Mouse (Mus musculus): ENCODE measurements around the gene Myoz1. TPM values are rescaled to one million over a fixed set of nuclear protein-coding genes. Genes with fewer than 3 reads are reported as not detected.

Myoz1 gene
- polyA plus RNA-seq, 1 experiment from 2014 or later: 0.37 TPM

DNA sequence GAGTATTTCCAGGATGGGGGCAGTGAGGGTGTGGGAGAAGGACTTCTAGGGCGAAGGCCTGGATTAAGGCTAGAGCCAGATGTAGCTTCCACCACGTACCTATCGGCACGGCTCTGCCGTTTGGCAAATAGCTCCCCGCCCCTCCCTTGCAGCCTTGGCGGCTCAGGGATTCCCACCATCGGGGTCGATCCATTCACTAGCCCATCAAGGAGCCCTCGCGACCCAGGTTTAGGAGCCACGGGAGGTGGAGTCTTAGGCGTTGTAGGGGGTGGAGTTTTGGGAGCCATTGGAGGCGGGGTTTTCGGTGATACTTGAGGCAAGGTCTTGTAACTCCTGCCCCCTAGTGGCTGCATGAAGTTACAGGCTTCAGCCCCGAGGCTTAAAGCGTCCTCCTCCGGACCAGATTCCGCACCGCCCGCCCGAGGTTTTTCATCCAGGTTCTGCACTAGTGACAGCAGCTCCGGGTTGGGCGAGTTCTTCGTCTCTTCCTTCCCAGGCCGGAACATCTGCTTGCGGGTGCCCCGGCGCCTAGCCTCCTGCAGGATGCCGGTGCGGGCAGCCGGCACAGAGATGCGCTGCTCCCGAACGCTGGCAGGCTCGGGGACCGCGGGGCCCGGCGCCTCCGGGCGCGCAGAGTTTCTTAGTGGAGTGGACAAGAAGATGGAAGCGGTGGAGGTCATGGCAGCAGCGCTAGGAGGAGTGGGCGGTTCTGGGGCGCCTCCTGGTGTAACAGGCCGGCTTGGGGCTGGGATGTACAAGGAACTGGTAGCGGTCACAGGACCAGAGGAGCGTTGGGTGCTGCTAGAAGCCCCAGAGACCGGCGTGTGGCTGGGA is 4.7 kb upstream of the Myoz1 start:
- Histone ChIP-seq H3K27ac (no peak overlapping the region), H3K79me2 (ENCODE audit: inconsistent target) (no peaks in the 10 kb centered on the region), H3K36me3 (ENCODE audit: inconsistent target) (no peaks in the 10 kb centered on the region), H3K4me3 (ENCODE audit: inconsistent target) (peak overlapping the region; percentile 31)
- 3% methylated on average over 52 of the region's 52 CpGs for WGBS (ENCODE audit: missing documents)

DNA sequence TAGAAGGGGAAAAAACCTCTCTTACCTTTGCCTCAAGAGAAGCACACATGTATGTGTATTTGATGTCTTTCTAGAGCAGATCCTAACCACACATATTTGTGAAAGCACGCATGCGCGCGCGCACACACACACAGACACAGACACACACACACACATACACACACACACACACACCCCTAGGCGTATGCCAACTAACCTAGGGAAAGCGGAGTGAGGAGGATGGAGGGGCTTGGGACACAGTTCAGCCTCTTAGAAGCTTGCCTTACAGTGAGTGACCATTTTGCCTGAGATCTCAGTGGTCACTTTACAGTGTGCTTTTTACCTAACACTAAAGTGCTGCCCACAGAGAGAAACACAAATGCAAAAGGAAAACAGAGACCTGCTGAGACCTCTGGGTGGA is 3.3 kb upstream of the Myoz1 start:
- Histone ChIP-seq H3K36me3 (ENCODE audit: inconsistent target) (no peaks in the 10 kb centered on the region), H3K4me3 (ENCODE audit: inconsistent target) (no peak overlapping the region), H3K27ac (no peak overlapping the region), H3K79me2 (ENCODE audit: inconsistent target) (no peaks in the 10 kb centered on the region)
- 100% methylated on average over 5 of the region's 7 CpGs for WGBS (ENCODE audit: missing documents)

- WGBS (ENCODE audit: missing documents): 93% methylated on average over 6 of the region's 6 CpGs
- H3K36me3 ChIP-seq (ENCODE audit: inconsistent target): no peaks in the 10 kb centered on the region
- H3K4me3 ChIP-seq (ENCODE audit: inconsistent target): no peak overlapping the region
- no peak overlapping the region for H3K27ac ChIP-seq
- H3K79me2 ChIP-seq (ENCODE audit: inconsistent target): no peaks in the 10 kb centered on the region
These were observed 2.6 kb upstream of the Myoz1 start for GRCm38 (mm10) chr14:20658902-20659301.

DNA sequence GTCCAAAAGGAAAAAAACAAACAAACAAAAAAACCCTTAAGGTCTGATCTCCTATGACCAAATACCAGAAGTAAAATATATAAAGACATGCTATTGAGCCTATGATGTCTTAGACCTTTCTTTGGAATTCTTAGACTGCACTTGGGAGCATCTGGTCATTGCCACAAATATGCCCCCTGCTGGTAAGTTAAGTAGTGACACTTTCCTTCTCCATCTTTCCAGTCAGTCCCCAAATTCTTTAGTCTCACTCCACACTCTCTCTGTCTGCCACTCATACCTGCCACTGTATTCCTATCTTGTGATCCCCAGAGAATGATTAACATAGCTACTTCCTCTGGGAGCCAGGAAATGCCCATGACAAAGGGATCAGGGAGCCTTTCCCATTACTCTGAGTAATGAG is 2.0 kb upstream of the Myoz1 start:
- H3K4me3 ChIP-seq (ENCODE audit: inconsistent target): no peak overlapping the region
- H3K79me2 ChIP-seq (ENCODE audit: inconsistent target): no peaks in the 10 kb centered on the region
- no peaks in the 10 kb centered on the region for H3K36me3 ChIP-seq (ENCODE audit: inconsistent target)
- H3K27ac ChIP-seq: no peak overlapping the region

DNA sequence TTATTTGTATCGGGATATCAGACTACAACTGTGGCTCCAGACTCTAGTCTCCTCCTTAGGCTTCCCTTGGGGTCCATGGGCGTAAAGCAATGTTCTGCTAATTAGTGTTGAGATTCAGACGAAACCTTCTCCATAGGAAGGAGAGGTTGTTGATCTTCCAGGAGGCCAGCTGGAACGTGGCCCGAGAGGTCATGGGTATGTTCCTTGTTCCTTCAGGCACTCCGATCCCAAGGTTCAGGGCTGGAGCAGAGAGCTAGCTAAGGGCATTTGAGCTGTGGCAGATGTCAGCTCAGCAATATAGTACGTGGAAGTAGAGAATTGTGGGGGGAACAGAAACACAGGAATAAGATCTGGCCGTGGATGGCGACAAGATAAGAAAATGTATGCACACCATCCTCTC is 609 bp downstream of the Myoz1 start:
- H3K36me3 ChIP-seq (ENCODE audit: inconsistent target): no peaks in the 10 kb centered on the region
- H3K27ac ChIP-seq: peak overlapping the region; percentile 82
- WGBS (ENCODE audit: missing documents): 79% methylated on average over 9 of the region's 9 CpGs
- no peak overlapping the region for H3K4me3 ChIP-seq (ENCODE audit: inconsistent target)
- H3K79me2 ChIP-seq (ENCODE audit: inconsistent target): no peaks in the 10 kb centered on the region

DNA sequence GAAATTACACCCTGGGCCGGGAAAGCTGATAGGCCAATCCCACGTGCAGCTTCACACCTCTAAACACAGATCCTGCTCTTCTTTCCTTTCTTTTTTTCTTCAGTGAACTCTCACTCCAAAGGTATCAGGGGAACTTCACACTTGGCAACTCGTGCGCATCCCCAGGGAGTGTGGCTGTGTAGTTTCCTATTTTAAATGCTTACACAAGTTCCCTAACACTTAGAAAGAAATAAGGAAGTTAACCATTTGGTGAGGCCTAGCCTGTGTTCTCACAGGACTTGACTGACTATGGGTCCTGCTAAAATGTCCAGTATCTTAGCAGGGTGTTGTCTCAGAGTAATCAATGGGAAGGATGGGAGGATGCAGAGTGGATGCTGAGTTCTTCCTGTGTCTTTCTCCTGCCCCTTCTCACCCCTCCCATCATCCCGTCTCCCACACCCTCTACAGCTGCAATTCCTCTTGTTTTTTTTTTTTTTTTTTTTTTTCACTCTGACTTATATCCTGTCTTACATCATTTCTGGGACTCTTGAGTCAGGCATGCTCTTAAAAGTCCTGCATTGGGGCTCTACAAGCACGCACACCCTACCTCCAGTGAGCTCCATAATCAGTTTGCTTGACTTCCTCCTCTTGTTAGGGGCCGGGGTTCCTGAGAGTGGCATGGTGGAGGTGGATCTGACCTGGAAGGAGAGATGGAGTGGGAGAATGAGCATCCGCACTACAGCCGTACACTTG is 1.5 kb downstream of the Myoz1 start:
- Histone ChIP-seq H3K36me3 (ENCODE audit: inconsistent target) (no peaks in the 10 kb centered on the region), H3K79me2 (ENCODE audit: inconsistent target) (no peaks in the 10 kb centered on the region), H3K4me3 (ENCODE audit: inconsistent target) (no peak overlapping the region), H3K27ac (peak overlapping the region; percentile 82)
- 49% methylated on average over 9 of the region's 9 CpGs for WGBS (ENCODE audit: missing documents)

DNA sequence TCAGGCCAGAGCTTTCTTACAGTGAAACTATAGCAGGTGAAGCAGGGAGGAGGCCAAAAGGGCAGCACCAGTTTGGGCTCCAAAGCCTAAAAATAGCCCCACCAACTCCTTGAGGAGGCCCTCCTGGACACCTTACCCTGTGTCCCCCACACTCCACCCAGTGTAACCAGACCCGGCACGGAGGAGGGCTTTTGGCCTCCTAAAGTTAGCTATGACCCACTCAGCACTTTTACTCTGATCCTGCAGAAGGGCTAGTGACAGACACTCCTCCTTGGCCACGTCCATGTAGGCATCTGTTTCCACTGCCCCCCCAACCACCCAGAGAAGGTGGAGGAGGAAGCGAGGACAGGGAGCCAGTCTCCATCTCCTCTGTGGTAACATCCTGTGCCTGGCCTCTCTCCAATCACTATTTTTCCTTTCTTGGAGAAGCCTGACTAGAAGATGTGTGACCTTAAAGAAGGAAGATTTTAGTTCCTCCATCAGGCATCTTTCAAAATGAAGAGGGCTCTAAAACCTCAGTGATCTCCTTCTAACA is 4.6 kb downstream of the Myoz1 start:
- Histone ChIP-seq H3K27ac (no peak overlapping the region), H3K36me3 (ENCODE audit: inconsistent target) (no peaks in the 10 kb centered on the region), H3K79me2 (ENCODE audit: inconsistent target) (no peaks in the 10 kb centered on the region), H3K4me3 (ENCODE audit: inconsistent target) (no peak overlapping the region)
- WGBS (ENCODE audit: missing documents): 65% methylated on average over 4 of the region's 4 CpGs

DNA sequence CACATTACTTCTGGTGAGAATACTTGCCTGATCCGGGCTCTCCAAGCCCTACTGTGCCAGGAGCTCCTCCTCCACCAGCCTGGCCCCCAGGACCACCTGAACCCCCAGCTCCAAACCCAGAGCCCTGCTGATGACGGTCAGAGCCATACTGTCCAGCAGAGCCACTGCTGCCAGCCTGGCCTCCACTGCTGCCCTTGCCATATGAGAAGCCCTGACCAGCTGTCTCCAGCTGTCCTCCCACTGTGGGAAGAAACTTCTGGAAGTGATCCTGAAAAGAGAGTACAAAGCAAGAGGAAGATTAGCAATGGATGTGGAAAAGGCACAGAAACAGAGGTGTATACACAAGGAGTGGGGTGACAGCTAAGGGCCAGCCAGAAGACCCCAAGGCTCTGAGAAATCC is 5.3 kb downstream of the Myoz1 start:
- Histone ChIP-seq H3K4me3 (ENCODE audit: inconsistent target) (no peak overlapping the region), H3K27ac (no peak overlapping the region), H3K79me2 (ENCODE audit: inconsistent target) (no peaks in the 10 kb centered on the region), H3K36me3 (ENCODE audit: inconsistent target) (no peaks in the 10 kb centered on the region)
- 100% methylated on average over 2 of the region's 2 CpGs for WGBS (ENCODE audit: missing documents)

DNA sequence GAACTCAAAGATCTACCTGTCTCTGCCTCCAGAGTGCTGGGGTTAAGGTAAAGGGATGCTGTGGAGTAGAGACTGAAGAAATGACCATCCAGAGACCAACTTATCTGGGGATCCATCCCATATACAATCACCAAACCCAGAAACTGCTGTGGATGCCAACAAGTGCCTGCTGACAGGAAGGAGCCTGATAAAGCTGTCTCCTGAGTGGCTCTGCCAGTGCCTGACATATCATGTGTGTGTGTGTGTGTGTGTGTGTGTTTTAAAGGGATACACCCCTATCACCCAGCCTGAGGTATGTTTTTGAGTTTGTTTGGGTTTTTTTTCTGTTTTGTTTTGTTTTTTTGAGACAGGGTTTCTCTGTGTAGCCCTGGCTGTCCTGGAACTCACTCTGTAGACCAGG is 10.0 kb downstream of the Myoz1 start:
- no peak overlapping the region for H3K27ac ChIP-seq
- peaks cover 8% of the 10 kb centered on the region; the same call in 1 of the 2 replicates for H3K79me2 ChIP-seq (ENCODE audit: inconsistent target)
- H3K36me3 ChIP-seq (ENCODE audit: inconsistent target): no peaks in the 10 kb centered on the region
- H3K4me3 ChIP-seq (ENCODE audit: inconsistent target): no peak overlapping the region

GRCm38 (mm10) chr14:20645547-20645946 is 10.8 kb downstream of the Myoz1 start:
- 76% methylated on average over 3 of the region's 3 CpGs for WGBS (ENCODE audit: missing documents)
- H3K36me3 ChIP-seq (ENCODE audit: inconsistent target): no peaks in the 10 kb centered on the region
- H3K4me3 ChIP-seq (ENCODE audit: inconsistent target): no peak overlapping the region
- no peak overlapping the region for H3K27ac ChIP-seq
- peaks cover 10% of the 10 kb centered on the region; the same call in 1 of the 2 replicates for H3K79me2 ChIP-seq (ENCODE audit: inconsistent target)

DNA sequence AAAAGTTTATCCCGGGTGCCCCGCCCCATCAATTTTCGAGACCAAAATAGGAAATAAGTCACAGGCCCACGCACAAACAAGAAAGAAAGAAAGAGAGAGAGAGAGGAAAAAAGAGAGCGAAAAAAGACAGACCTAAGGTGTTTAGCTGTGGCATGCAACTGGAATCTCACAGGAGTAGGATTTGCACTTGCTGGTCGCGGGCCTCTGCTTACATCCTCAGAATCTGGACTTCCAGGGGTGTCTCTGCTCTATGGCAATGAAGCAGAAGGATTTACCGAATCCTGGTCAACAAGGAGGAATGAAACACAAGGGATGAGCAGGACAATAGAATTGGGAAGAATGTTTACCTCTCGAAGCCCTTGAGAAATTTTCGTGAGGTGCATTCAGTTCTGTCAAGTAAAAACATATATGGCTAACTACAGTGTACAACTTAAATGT is 14.9 kb downstream of the Myoz1 start:
- Histone ChIP-seq H3K4me3 (ENCODE audit: inconsistent target) (peak overlapping the region; percentile 81), H3K79me2 (ENCODE audit: inconsistent target) (peaks cover 10% of the 10 kb centered on the region; the same call in 1 of the 2 replicates), H3K36me3 (ENCODE audit: inconsistent target) (no peaks in the 10 kb centered on the region), H3K27ac (peak overlapping the region; percentile 85)
- WGBS (ENCODE audit: missing documents): 17% methylated on average over 9 of the region's 10 CpGs

DNA sequence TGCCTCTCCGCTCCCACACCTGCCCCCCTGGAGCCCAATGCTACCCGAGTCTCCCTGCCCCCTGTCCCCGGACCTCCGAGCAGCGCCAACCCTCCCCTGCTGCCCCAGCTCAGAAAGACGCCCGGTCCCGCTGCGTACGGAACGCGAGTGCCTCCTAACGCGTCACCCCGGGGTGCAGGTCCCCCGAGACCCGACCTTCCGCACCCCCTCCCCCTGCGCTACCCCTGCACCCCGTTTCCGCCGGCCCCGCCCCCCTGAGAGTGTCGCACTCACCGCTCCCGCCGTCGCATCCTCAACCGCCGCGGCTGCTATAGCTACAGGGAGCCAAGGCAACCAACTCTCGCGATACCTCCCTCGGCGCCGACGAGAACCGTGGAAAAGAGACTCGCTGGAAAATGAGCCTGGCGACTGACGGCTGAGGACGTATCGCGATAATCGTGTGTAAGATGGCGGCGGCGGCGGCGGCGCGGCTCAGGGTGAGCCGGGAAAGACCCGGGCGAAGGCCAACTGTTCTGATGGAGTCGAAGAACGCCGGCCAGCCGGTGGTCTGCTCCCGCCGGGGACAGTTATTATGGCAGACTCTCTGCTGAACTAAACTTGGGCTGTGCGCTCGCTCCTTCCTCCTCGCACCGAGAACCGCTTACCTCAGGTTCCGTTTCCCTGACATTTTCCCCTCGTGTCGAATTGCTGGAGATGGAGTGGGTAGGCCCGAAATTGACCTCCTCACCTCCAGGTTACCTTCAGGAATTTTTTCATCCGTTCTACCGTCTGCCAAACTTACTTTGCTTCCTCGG is 15.5 kb downstream of the Myoz1 start, which contains the start of gene Usp54:
TSS of gene Usp54 (minus strand) at position 420 of the 794 bp plus-strand sequence.
- no peaks in the 10 kb centered on the region for H3K36me3 ChIP-seq (ENCODE audit: inconsistent target)
- H3K27ac ChIP-seq: peak within 1 kb of the TSS; percentile 85
- H3K4me3 ChIP-seq (ENCODE audit: inconsistent target): peak within 1 kb of the TSS; percentile 81
- peaks cover 10% of the 10 kb centered on the region; the same call in 1 of the 2 replicates for H3K79me2 ChIP-seq (ENCODE audit: inconsistent target)
- under 1% methylated on average over 57 of the region's 73 CpGs for WGBS (ENCODE audit: missing documents)

GRCm38 (mm10) chr14:20639918-20640619 is 16.3 kb downstream of the Myoz1 start:
- no peaks in the 10 kb centered on the region for H3K36me3 ChIP-seq (ENCODE audit: inconsistent target)
- peaks cover 10% of the 10 kb centered on the region; the same call in 1 of the 2 replicates for H3K79me2 ChIP-seq (ENCODE audit: inconsistent target)
- WGBS (ENCODE audit: missing documents): 5% methylated on average over 16 of the region's 16 CpGs
- H3K4me3 ChIP-seq (ENCODE audit: inconsistent target): peak overlapping the region; percentile 81
- H3K27ac ChIP-seq: no peak overlapping the region

DNA sequence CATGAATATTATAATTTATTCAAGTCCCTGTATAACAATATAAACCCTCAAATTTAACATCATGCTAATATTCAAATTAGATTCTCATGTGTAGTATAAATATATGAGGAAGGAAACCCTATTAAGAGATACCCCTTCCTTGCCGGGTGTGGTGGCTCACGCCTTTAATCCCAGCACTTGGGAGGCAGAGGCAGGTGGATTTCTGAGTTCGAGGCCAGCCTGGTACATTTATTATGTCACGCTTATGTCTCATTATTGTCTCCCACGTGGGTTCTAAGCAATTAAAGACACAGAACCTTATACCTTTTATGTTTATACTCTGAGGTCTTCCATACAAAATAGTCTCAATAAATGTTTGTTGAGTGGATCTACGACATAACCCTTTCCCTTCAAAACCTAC is 17.6 kb downstream of the Myoz1 start:
- H3K27ac ChIP-seq: no peak overlapping the region
- WGBS (ENCODE audit: missing documents): 88% methylated on average over 6 of the region's 6 CpGs

More for the DNA sequence above, 17.6 kb downstream of the Myoz1 start:
- no peaks in the 10 kb centered on the region for H3K36me3 ChIP-seq (ENCODE audit: inconsistent target)
- no peak overlapping the region for H3K4me3 ChIP-seq (ENCODE audit: inconsistent target)
- peaks cover 10% of the 10 kb centered on the region; the same call in 1 of the 2 replicates for H3K79me2 ChIP-seq (ENCODE audit: inconsistent target)
